Mouse (Mus musculus) CD4-positive helper T cell, adult 2 months (primary cell): ENCODE data around the gene Itgb5.

Source experiments
- DNase-seq: peaks from one replicate; pipeline ENCODE4 v3.0.0-alpha.2; 2012; ENCODE audit warnings: low read depth, missing footprints, low spot score

The Itgb5 gene

GRCm38 (mm10) chr16:33829301-33829831 is at the start of gene Itgb5:
Gene Itgb5 (plus strand): TSS chr16:33829665.
- peak; percentile 14 for DNase-seq

GRCm38 (mm10) chr16:33781789-33782728 is 47.4 kb upstream of the Itgb5 start:
- DNase-seq: no peak

GRCm38 (mm10) chr16:33782729-33783091 is 46.8 kb upstream of the Itgb5 start:
- no peak for DNase-seq

GRCm38 (mm10) chr16:33784547-33784946 is 44.9 kb upstream of the Itgb5 start:
- DNase-seq: no peak

GRCm38 (mm10) chr16:33785092-33785704 is 44.3 kb upstream of the Itgb5 start:
- peak; percentile 16 for DNase-seq

GRCm38 (mm10) chr16:33786657-33787390 is 42.6 kb upstream of the Itgb5 start:
- no peak for DNase-seq

- DNase-seq: no peak
Observed at GRCm38 (mm10) chr16:33793846-33794791, 35.3 kb upstream of the Itgb5 start, which contains the start of gene Muc13. Gene Muc13 (plus strand): TSS chr16:33794037.

- no peak for DNase-seq
Observed at GRCm38 (mm10) chr16:33795106-33795505, 34.4 kb upstream of the Itgb5 start.

GRCm38 (mm10) chr16:33795887-33796286 is 33.6 kb upstream of the Itgb5 start:
- peak; percentile 18 for DNase-seq

GRCm38 (mm10) chr16:33796756-33797155 is 32.7 kb upstream of the Itgb5 start:
- peak; percentile 35 for DNase-seq

- DNase-seq: peak; percentile 24
Observed at GRCm38 (mm10) chr16:33797860-33798259, 31.6 kb upstream of the Itgb5 start.

GRCm38 (mm10) chr16:33810002-33810401 is 19.5 kb upstream of the Itgb5 start:
- DNase-seq: peak; percentile 39

- DNase-seq: no peak
Observed at GRCm38 (mm10) chr16:33818413-33819165, 10.9 kb upstream of the Itgb5 start.

- peak; percentile 76 for DNase-seq
Observed at GRCm38 (mm10) chr16:33820269-33821178, 8.9 kb upstream of the Itgb5 start.

- DNase-seq: no peak
Observed at GRCm38 (mm10) chr16:33824603-33825002, 4.9 kb upstream of the Itgb5 start.

GRCm38 (mm10) chr16:33828496-33828895 is 969 bp upstream of the Itgb5 start:
- DNase-seq: no peak

GRCm38 (mm10) chr16:33829842-33830511 is 512 bp downstream of the Itgb5 start:
- DNase-seq: peak; percentile 37

- no peak for DNase-seq
Observed at GRCm38 (mm10) chr16:33830512-33831105, 1.1 kb downstream of the Itgb5 start.
